Mouse (Mus musculus) kidney, embryonic 14.5 days (tissue): Measurements from ENCODE around the gene Gm4307. TPM values are rescaled to one million over a fixed set of nuclear protein-coding genes. Genes with fewer than 3 reads are reported as not detected.
"Not testable (repeated sequence)": the region's sequence is repeated elsewhere in the genome, so short reads cannot be mapped to it uniquely, and the experiment has no call there.

ENCODE experiments used
- ATAC-seq: fragments of 200-750 bp; cut with Nextera tagmentation; 2 replicates; pipeline ENCODE4 v1.8.0; 2017; ENCODE audit warnings: moderate number of reproducible peaks, mild to moderate bottlenecking, moderate TSS enrichment, moderate library complexity; ENCODE audit not compliant: low FRiP score, low TSS enrichment
- H3K27ac ChIP-seq: fragments of 300-500 bp; sonication (generic); 2 replicates; pipeline ENCODE4 v1.5.1; 2014; ENCODE audit warnings: low read depth, mild to moderate bottlenecking, low read length, moderate library complexity, mixed read lengths
- H3K27me3 ChIP-seq: fragments of 300-500 bp; sonication (generic); 2 replicates; pipeline ENCODE4 v1.6.1; 2014; ENCODE audit warnings: mild to moderate bottlenecking, low read length; ENCODE audit not compliant: control insufficient read depth, insufficient read depth
- H3K36me3 ChIP-seq: fragments of 300-500 bp; sonication (generic); 2 replicates; pipeline ENCODE4 v1.6.1; 2014; ENCODE audit warnings: low read length, mixed read lengths; ENCODE audit not compliant: control insufficient read depth, insufficient read depth
- H3K4me1 ChIP-seq: fragments of 300-500 bp; sonication (generic); 2 replicates; pipeline ENCODE4 v1.6.1; 2014; ENCODE audit warnings: low read length, mixed read lengths; ENCODE audit not compliant: control insufficient read depth, insufficient read depth
- H3K4me2 ChIP-seq: fragments of 300-500 bp; sonication (generic); replicated peaks from 2 replicates; pipeline ENCODE4 v1.6.1; 2014; ENCODE audit warnings: low read depth, mild to moderate bottlenecking, low read length
- H3K4me3 ChIP-seq: fragments of 300-500 bp; sonication (generic); 2 replicates; pipeline ENCODE4 v1.5.1; 2014; ENCODE audit warnings: mild to moderate bottlenecking, low read length
- H3K9ac ChIP-seq: fragments of 300-500 bp; sonication (generic); 2 replicates; pipeline ENCODE4 v1.6.1; 2014; ENCODE audit warnings: low read depth, mild to moderate bottlenecking, low read length, moderate library complexity
- H3K9me3 ChIP-seq: fragments of 300-500 bp; sonication (generic); 2 replicates; pipeline ENCODE4 v1.6.1; 2016; ENCODE audit warnings: low read length; ENCODE audit not compliant: control insufficient read depth
- WGBS: fragments of 180-500 bp; shearing (Covaris S2); extraction: QIAGEN DNeasy Blood & Tissue Kit; methylation state at CpG from one replicate; pipeline ENCODE4 v1.1.7; 2014; 5-methylcytosine and 5-hydroxymethylcytosine counted together
- polyA plus RNA-seq: library from polyadenylated mRNA; unstranded; fragments of >200 nt; fragmentation: Nextera tagmentation; extraction: Ambion mirVana; gene quantifications from 2 replicates; pipeline ENCODE4 v1.2.1, GENCODE M21; 2014

Gm4307 gene
- not detected in 2 replicates for polyA plus RNA-seq

- H3K9me3 ChIP-seq, H3K4me2 ChIP-seq: not testable (repeated sequence)
- WGBS: no CpG with 5 or more reads among the region's 3 CpGs
These were observed at the start of gene Gm4307 for GRCm38 (mm10) chr10:100361038-100361437. Gene Gm4307, plus strand, starts transcription at chr10:100361338.

GRCm38 (mm10) chr10:100335376-100335775 is 25.8 kb upstream of the Gm4307 start, which contains the start of gene Gm4301:
Gene Gm4301, plus strand, starts transcription at chr10:100335676.
- not testable (repeated sequence) for H3K9ac ChIP-seq, ATAC-seq

More at GRCm38 (mm10) chr10:100361038-100361437, at the start of gene Gm4307:
- ATAC-seq, H3K36me3 ChIP-seq, H3K4me1 ChIP-seq, H3K27me3 ChIP-seq, H3K27ac ChIP-seq, H3K4me3 ChIP-seq, H3K9ac ChIP-seq: not testable (repeated sequence)

GRCm38 (mm10) chr10:100340536-100340935 is 20.6 kb upstream of the Gm4307 start, which contains the start of gene Gm4302:
Gene Gm4302, plus strand, starts transcription at chr10:100340836.
- not testable (repeated sequence) for H3K27ac ChIP-seq, H3K36me3 ChIP-seq, H3K27me3 ChIP-seq, H3K4me2 ChIP-seq, H3K4me1 ChIP-seq, H3K9me3 ChIP-seq, H3K4me3 ChIP-seq, H3K9ac ChIP-seq, ATAC-seq
- WGBS: no CpG with 5 or more reads among the region's 3 CpGs

More at GRCm38 (mm10) chr10:100335376-100335775, 25.8 kb upstream of the Gm4307 start, which contains the start of gene Gm4301:
- not testable (repeated sequence) for H3K36me3 ChIP-seq, H3K4me2 ChIP-seq, H3K27me3 ChIP-seq, H3K27ac ChIP-seq, H3K9me3 ChIP-seq, H3K4me3 ChIP-seq, H3K4me1 ChIP-seq
- no CpG with 5 or more reads among the region's 2 CpGs for WGBS

- not testable (repeated sequence) for H3K9ac ChIP-seq, H3K4me1 ChIP-seq, ATAC-seq, H3K4me3 ChIP-seq, H3K4me2 ChIP-seq, H3K9me3 ChIP-seq, H3K27me3 ChIP-seq, H3K36me3 ChIP-seq, H3K27ac ChIP-seq
- WGBS: no CpG with 5 or more reads among the region's 3 CpGs
These were observed 15.5 kb upstream of the Gm4307 start, which contains the start of gene Gm4303 for GRCm38 (mm10) chr10:100345672-100346071. Gene Gm4303, plus strand, starts transcription at chr10:100345972.

- H3K4me3 ChIP-seq, H3K27ac ChIP-seq, H3K9me3 ChIP-seq, H3K9ac ChIP-seq, H3K36me3 ChIP-seq, ATAC-seq, H3K27me3 ChIP-seq, H3K4me2 ChIP-seq, H3K4me1 ChIP-seq: not testable (repeated sequence)
- WGBS: no CpG with 5 or more reads among the region's 3 CpGs
These were observed 10.3 kb upstream of the Gm4307 start, which contains the start of gene Gm4305 for GRCm38 (mm10) chr10:100350793-100351192. Gene Gm4305, plus strand, starts transcription at chr10:100351093.

GRCm38 (mm10) chr10:100356841-100357240 is 4.3 kb upstream of the Gm4307 start:
- not testable (repeated sequence) for H3K27ac ChIP-seq, H3K9me3 ChIP-seq, H3K9ac ChIP-seq, ATAC-seq, H3K27me3 ChIP-seq, H3K36me3 ChIP-seq, H3K4me1 ChIP-seq, H3K4me3 ChIP-seq, H3K4me2 ChIP-seq
- 59% methylated on average over 1 of the region's 2 CpGs for WGBS

- WGBS: no CpG with 5 or more reads among the region's 2 CpGs
- not testable (repeated sequence) for H3K36me3 ChIP-seq, H3K9ac ChIP-seq, H3K4me1 ChIP-seq, H3K4me2 ChIP-seq, ATAC-seq, H3K9me3 ChIP-seq, H3K27me3 ChIP-seq, H3K27ac ChIP-seq, H3K4me3 ChIP-seq
These were observed 21.3 kb downstream of the Gm4307 start, which contains the start of gene Gm4312 for GRCm38 (mm10) chr10:100382460-100382859. Gene Gm4312, minus strand, starts transcription at chr10:100382560.

GRCm38 (mm10) chr10:100402301-100402700 is 41.2 kb downstream of the Gm4307 start:
- ATAC-seq, H3K27me3 ChIP-seq, H3K36me3 ChIP-seq, H3K9ac ChIP-seq, H3K4me1 ChIP-seq, H3K4me2 ChIP-seq, H3K27ac ChIP-seq, H3K9me3 ChIP-seq, H3K4me3 ChIP-seq: not testable (repeated sequence)
- 79% methylated on average over 6 of the region's 6 CpGs for WGBS
